Mouse (Mus musculus): Measurements from ENCODE around the gene Phf11c. TPM values are rescaled to one million over a fixed set of nuclear protein-coding genes. Genes with fewer than 3 reads are reported as not detected.
A peak's percentile ranks its signal among the peaks of the same experiment; 100 is the strongest.
"Not testable (repeated sequence)": the region's sequence is repeated elsewhere in the genome, so short reads cannot be mapped to it uniquely, and the experiment has no call there.

The Phf11c gene
- polyA plus RNA-seq, 1 experiment from 2014 or later: 0.44 TPM

GRCm38 (mm10) chr14:59396999-59397398, 1.8 kb upstream of the Phf11c start:
- Histone ChIP-seq H3K9me3 (no peaks in the 10 kb centered on the region), H3K27me3 (replicated peaks) (no peaks in the 10 kb centered on the region), H3K36me3 (no peaks in the 10 kb centered on the region), H3K4me3 (replicated peaks) (no peak overlapping the region), H3K4me1 (replicated peaks) (no peaks in the 10 kb centered on the region), H3K9ac (no peak overlapping the region), H3K27ac (no peak overlapping the region), H3K4me2 (replicated peaks) (no peak overlapping the region)
- ATAC-seq: no peak
- 68% methylated on average over 2 of the region's 2 CpGs for WGBS

GRCm38 (mm10) chr14:59390181-59390580, 5.0 kb downstream of the Phf11c start:
- not testable (repeated sequence) for H3K27ac ChIP-seq; H3K4me3 ChIP-seq (replicated peaks); H3K36me3 ChIP-seq; H3K4me2 ChIP-seq (replicated peaks); ATAC-seq; H3K9ac ChIP-seq; H3K4me1 ChIP-seq (replicated peaks); H3K27me3 ChIP-seq (replicated peaks); H3K9me3 ChIP-seq
- 48% methylated on average over 4 of the region's 4 CpGs for WGBS

- H3K4me2 ChIP-seq (replicated peaks): no peak overlapping the region
- H3K4me3 ChIP-seq (replicated peaks): no peak overlapping the region
- ATAC-seq: peak; percentile 71
- no peaks in the 10 kb centered on the region for H3K4me1 ChIP-seq (replicated peaks)
- no peak overlapping the region for H3K27ac ChIP-seq
- no peaks in the 10 kb centered on the region for H3K9me3 ChIP-seq
- no peaks in the 10 kb centered on the region for H3K36me3 ChIP-seq
- H3K27me3 ChIP-seq (replicated peaks): no peaks in the 10 kb centered on the region
- WGBS: 59% methylated on average over 1 of the region's 1 CpGs
- H3K9ac ChIP-seq: no peak overlapping the region
Observed at GRCm38 (mm10) chr14:59389532-59389931, 5.6 kb downstream of the Phf11c start.

DNA sequence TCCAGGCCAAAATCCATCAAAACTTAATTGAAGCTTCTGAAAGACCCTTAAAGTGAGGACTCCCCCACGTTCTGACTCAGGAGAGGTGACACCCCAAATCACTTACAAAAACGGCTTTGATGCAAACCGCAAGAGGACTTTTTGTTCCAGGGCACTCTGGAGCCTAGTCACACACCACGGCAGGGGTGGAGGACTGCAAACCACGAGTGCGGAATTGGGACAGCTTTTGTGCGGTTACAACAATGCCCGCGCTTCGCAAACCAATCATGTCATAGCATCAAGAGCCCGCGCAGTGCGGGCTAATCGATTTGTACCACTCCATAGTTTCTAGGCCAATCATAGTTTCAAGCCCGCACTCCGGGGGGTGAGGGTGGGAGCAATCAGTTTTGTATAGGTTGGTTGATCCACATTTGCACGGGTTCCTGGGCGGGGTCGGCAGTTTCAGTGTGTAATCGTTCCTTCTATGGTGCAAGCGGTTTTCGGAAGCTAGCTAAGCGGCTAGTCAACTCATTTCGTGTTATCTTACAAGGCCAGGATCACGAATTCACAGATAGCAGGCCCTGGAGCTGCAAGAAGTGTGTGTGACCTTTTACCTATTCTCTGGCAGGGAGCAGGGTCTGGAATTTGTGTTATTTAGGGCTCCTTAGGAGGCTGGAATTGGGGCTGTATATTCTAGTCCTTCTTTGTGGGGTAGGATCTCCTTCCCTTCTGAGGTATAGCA, 24.7 kb downstream of the Phf11c start:
- Histone ChIP-seq H3K27me3 (replicated peaks) (no peaks in the 10 kb centered on the region), H3K9me3 (no peaks in the 10 kb centered on the region), H3K4me3 (replicated peaks) (no peak overlapping the region), H3K27ac (no peak overlapping the region), H3K4me1 (replicated peaks) (no peaks in the 10 kb centered on the region), H3K4me2 (replicated peaks) (no peak overlapping the region), H3K9ac (no peak overlapping the region), H3K36me3 (no peaks in the 10 kb centered on the region)
- no peak for ATAC-seq
- WGBS: 93% methylated on average over 25 of the region's 25 CpGs

GRCm38 (mm10) chr14:59366386-59367105, 28.6 kb downstream of the Phf11c start:
- Histone ChIP-seq H3K9ac (no peak overlapping the region), H3K36me3 (no peaks in the 10 kb centered on the region), H3K4me3 (replicated peaks) (no peak overlapping the region), H3K9me3 (no peaks in the 10 kb centered on the region), H3K27ac (no peak overlapping the region), H3K4me1 (replicated peaks) (no peaks in the 10 kb centered on the region), H3K27me3 (replicated peaks) (no peaks in the 10 kb centered on the region), H3K4me2 (replicated peaks) (no peak overlapping the region)
- WGBS: 68% methylated on average over 8 of the region's 8 CpGs
- no peak; the same call in 1 of the 2 replicates for ATAC-seq

- H3K36me3 ChIP-seq: no peaks in the 10 kb centered on the region
- peak within 1 kb of the TSS; percentile 39 for H3K4me2 ChIP-seq (replicated peaks)
- H3K9ac ChIP-seq: no peak within 1 kb of the TSS
- H3K27ac ChIP-seq: peak within 1 kb of the TSS; percentile 58; the same call in 1 of the 2 replicates
- no peak within 1 kb of the TSS for H3K4me3 ChIP-seq (replicated peaks)
- no peaks in the 10 kb centered on the region for H3K9me3 ChIP-seq
- ATAC-seq: peak; percentile 51
- 49% methylated on average over 6 of the region's 6 CpGs for WGBS
- H3K27me3 ChIP-seq (replicated peaks): no peaks in the 10 kb centered on the region
- no peaks in the 10 kb centered on the region for H3K4me1 ChIP-seq (replicated peaks)
Observed at GRCm38 (mm10) chr14:59365244-59365644, 29.9 kb downstream of the Phf11c start, which contains the start of gene Phf11d. Gene Phf11d (minus strand): TSS chr14:59365470.

- H3K36me3 ChIP-seq; H3K4me3 ChIP-seq (replicated peaks); H3K9ac ChIP-seq; H3K27ac ChIP-seq; H3K4me1 ChIP-seq (replicated peaks); H3K4me2 ChIP-seq (replicated peaks); H3K9me3 ChIP-seq; H3K27me3 ChIP-seq (replicated peaks); ATAC-seq: not testable (repeated sequence)
- 59% methylated on average over 1 of the region's 1 CpGs for WGBS
Observed at GRCm38 (mm10) chr14:59341189-59341588, 54.0 kb downstream of the Phf11c start, which contains the start of gene Phf11b. Gene Phf11b (minus strand): TSS chr14:59341351.

DNA sequence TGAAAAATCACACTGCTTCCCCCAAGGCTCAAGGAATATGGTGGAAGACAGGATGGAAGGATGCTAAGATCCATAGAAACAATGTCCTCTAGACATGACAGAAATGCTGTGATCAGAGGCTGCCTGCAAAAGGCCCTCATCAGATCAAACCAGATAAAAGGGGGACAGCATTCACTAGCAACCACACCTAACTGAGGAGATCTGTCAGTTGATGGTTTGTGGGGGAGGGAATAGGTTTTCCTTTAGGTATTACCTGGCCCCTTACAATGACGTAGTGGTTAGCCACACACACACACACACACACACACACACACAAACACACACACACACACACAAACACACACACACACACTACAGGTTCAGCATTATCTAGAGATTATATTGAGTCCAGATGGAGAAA, 55.6 kb downstream of the Phf11c start:
- H3K27ac ChIP-seq: no peak overlapping the region
- no peaks in the 10 kb centered on the region for H3K9me3 ChIP-seq
- no peaks in the 10 kb centered on the region for H3K36me3 ChIP-seq
- no peak overlapping the region for H3K4me2 ChIP-seq (replicated peaks)
- no peaks in the 10 kb centered on the region for H3K4me1 ChIP-seq (replicated peaks)
- 76% methylated on average over 1 of the region's 1 CpGs for WGBS
- no peaks in the 10 kb centered on the region for H3K27me3 ChIP-seq (replicated peaks)
- no peak overlapping the region for H3K4me3 ChIP-seq (replicated peaks)
- no peak for ATAC-seq
- no peak overlapping the region for H3K9ac ChIP-seq

DNA sequence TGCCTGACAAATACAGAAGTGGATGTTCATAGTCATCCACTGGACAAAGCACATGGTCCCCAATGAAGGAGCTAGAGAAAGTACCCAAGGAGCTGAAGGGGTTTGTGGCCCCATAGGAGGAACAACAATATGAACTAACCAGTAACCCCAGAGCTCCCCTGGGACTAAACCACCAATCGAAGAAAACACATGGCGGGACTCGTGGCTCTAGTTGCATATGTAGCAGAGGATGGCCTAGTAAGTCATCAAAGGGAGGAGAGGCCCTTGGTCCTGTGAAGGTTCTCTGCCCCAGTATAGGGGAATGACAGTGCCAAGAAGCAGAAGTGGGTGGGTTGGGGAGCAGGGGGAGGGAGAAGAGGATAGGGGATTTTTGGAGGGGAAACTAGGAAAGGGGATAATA, 59.1 kb downstream of the Phf11c start:
- H3K9ac ChIP-seq; H3K9me3 ChIP-seq; ATAC-seq; H3K4me1 ChIP-seq (replicated peaks); H3K4me2 ChIP-seq (replicated peaks); H3K4me3 ChIP-seq (replicated peaks); H3K27ac ChIP-seq; H3K27me3 ChIP-seq (replicated peaks); H3K36me3 ChIP-seq: not testable (repeated sequence)
- 84% methylated on average over 3 of the region's 3 CpGs for WGBS

Other genes with a start within 250 kb of the Phf11c start
- gene Gm5142, start 216.6 kb downstream of the Phf11c start, polyA plus RNA-seq (2015; fragmentation: Nextera tagmentation; extraction: Ambion mirVana): not detected in 2 replicates
- gene Rcbtb1, start 194.2 kb downstream of the Phf11c start, polyA plus RNA-seq (2015; fragmentation: Nextera tagmentation; extraction: Ambion mirVana): 51.8 and 54.0 TPM in 2 replicates
- gene Gm6904, start 135.2 kb downstream of the Phf11c start, polyA plus RNA-seq (2015; fragmentation: Nextera tagmentation; extraction: Ambion mirVana): not detected in 2 replicates
- gene Phf11a, start 97.9 kb downstream of the Phf11c start, polyA plus RNA-seq (2015; fragmentation: Nextera tagmentation; extraction: Ambion mirVana): 0.10 and 0.27 TPM in 2 replicates
- gene Phf11b, start 54.0 kb downstream of the Phf11c start, polyA plus RNA-seq (2015; fragmentation: Nextera tagmentation; extraction: Ambion mirVana): 0.82 and 0.92 TPM in 2 replicates
- 2.0 and 3.0 TPM in 2 replicates for gene Phf11d, start 29.9 kb downstream of the Phf11c start, polyA plus RNA-seq (2015; fragmentation: Nextera tagmentation; extraction: Ambion mirVana)
- 8.4 and 9.6 TPM in 2 replicates for gene Setdb2, start 45.5 kb upstream of the Phf11c start, polyA plus RNA-seq (2015; fragmentation: Nextera tagmentation; extraction: Ambion mirVana)
- gene Cab39l, start 45.6 kb upstream of the Phf11c start, polyA plus RNA-seq (2015; fragmentation: Nextera tagmentation; extraction: Ambion mirVana): 35.6 and 40.0 TPM in 2 replicates
- 31.0 and 31.4 TPM in 2 replicates for gene Cdadc1, start 202.6 kb upstream of the Phf11c start, polyA plus RNA-seq (2015; fragmentation: Nextera tagmentation; extraction: Ambion mirVana)
- gene Shisa2, start 229.9 kb upstream of the Phf11c start, polyA plus RNA-seq (2015; fragmentation: Nextera tagmentation; extraction: Ambion mirVana): 9.7 and 10.6 TPM in 2 replicates

Measured in intestine, embryonic 15.5 days (tissue).